ENCODE assay signal across 8 mouse cellular contexts in genomic region chr11:5445452-5445953, GRCm38 (mm10). TPM values are rescaled to one million over a fixed set of nuclear protein-coding genes. Genes with fewer than 3 reads are reported as not detected.
DNase-seq lines count a peak whose midpoint lies in the region; ATAC-seq lines count a peak whose summit lies in the region.

No protein-coding gene starts in this region.

- no peaks in the 10 kb centered on the region for H3K9me3 ChIP-seq in hindbrain, embryonic 16.5 days (ENCODE audit: control insufficient read depth, low read length)
- H3K9me3 ChIP-seq in midbrain, embryonic 10.5 days (replicated peaks): no peaks in the 10 kb centered on the region

- H3K27ac ChIP-seq in brown adipose tissue, adult 24 weeks (replicated peaks; ENCODE audit: low read depth, low read length): peak overlapping the region; percentile 26; the same call in 1 of the 2 replicates
- no peak overlapping the region for H3K27ac ChIP-seq in hindbrain, embryonic 16.5 days (ENCODE audit: low read depth, low read length)
- H3K27ac ChIP-seq in midbrain, embryonic 10.5 days (replicated peaks): peak overlapping the region; percentile 95

- peak overlapping the region; percentile 76 for H3K4me3 ChIP-seq in brown adipose tissue, adult 24 weeks (ENCODE audit: insufficient read depth, low read depth, low read length)
- H3K4me3 ChIP-seq in hindbrain, embryonic 16.5 days (ENCODE audit: low read length): peak overlapping the region; percentile 91
- peak overlapping the region; percentile 90 for H3K4me3 ChIP-seq in midbrain, embryonic 10.5 days

- peak overlapping the region; percentile 83; the same call in 1 of the 2 replicates for H3K9ac ChIP-seq in hindbrain, embryonic 16.5 days (ENCODE audit: low read depth, low read length)

- peaks cover 3% of the 10 kb centered on the region; the same call in 1 of the 2 replicates for H3K4me1 ChIP-seq in brown adipose tissue, adult 24 weeks (ENCODE audit: control insufficient read depth, insufficient read depth, insufficient read length, low read length)
- H3K4me1 ChIP-seq in hindbrain, embryonic 16.5 days (ENCODE audit: control insufficient read depth, insufficient read depth, low read depth, low read length): peaks cover 16% of the 10 kb centered on the region
- peaks cover 43% of the 10 kb centered on the region for H3K4me1 ChIP-seq in midbrain, embryonic 10.5 days

- H3K27me3 ChIP-seq in hindbrain, embryonic 16.5 days (replicated peaks; ENCODE audit: control insufficient read depth, insufficient read depth, low read length): no peaks in the 10 kb centered on the region
- peaks cover 11% of the 10 kb centered on the region for H3K27me3 ChIP-seq in midbrain, embryonic 10.5 days (ENCODE audit: low read depth, poor library complexity, severe bottlenecking)

- peak overlapping the region; percentile 94 for H3K4me2 ChIP-seq in hindbrain, embryonic 16.5 days (ENCODE audit: low read length)

- H3K36me3 ChIP-seq in hindbrain, embryonic 16.5 days (ENCODE audit: control insufficient read depth, insufficient read depth, low read length): no peaks in the 10 kb centered on the region
- no peaks in the 10 kb centered on the region for H3K36me3 ChIP-seq in midbrain, embryonic 10.5 days

- no peak for ATAC-seq in hindbrain, embryonic 16.5 days
- no peak for ATAC-seq in cerebellum, adult (ENCODE audit: insufficient number of reproducible peaks, low FRiP score, low TSS enrichment)

- WGBS in hindbrain, embryonic 16.5 days: 16% methylated on average over 11 of the region's 11 CpGs
- 16% methylated on average over 11 of the region's 11 CpGs for WGBS in midbrain, embryonic 10.5 days

- DNase-seq in cerebellum, adult 9-10 months: peak; percentile 23
- DNase-seq in cerebellum, adult 11 months: no peak
- no peak for DNase-seq in midbrain, embryonic 10.5 days (ENCODE audit: low spot score)
- no peak for DNase-seq in natural killer cell, adult 2 months (ENCODE audit: low spot score in 2 of 2)
- no peak for DNase-seq in gastrocnemius, adult 8-10 months (ENCODE audit: low spot score in 2 of 2)

RNA-seq across cellular contexts. Expression of gene Znrf3, which starts 0.9 kb away (rescaled TPM):
- 2.9 and 4.5 TPM in 2 replicates for polyA plus RNA-seq in brown adipose tissue, adult 24 weeks (2012; ENCODE audit: insufficient read depth, insufficient read length, missing spikeins)
- 7.4 and 8.1 TPM in 2 replicates for polyA plus RNA-seq in hindbrain, embryonic 16.5 days (2015; fragmentation: Nextera tagmentation; extraction: Ambion mirVana)
- polyA plus RNA-seq in midbrain, embryonic 10.5 days (2016; fragmentation: Nextera tagmentation; extraction: Ambion mirVana): 12.2 and 12.8 TPM in 2 replicates
- 1 to 10 TPM; 5.4 to 6.7 (median 6.3) TPM for total RNA-seq in gastrocnemius, adult 8-10 months (2022)
